Mouse (Mus musculus) 3134 (cell line): ENCODE data around the gene Wnt2.
A peak's percentile ranks its signal among the peaks of the same experiment; 100 is the strongest.

Source experiments
- DNase-seq: peaks from one replicate; pipeline ENCODE4 v3.0.0-alpha.2; 2011; ENCODE audit warnings: low spot score; ENCODE audit not compliant: insufficient read length; ENCODE audit errors: extremely low read depth

Wnt2 gene

GRCm38 (mm10) chr6:18029746-18030656 is at the start of gene Wnt2:
TSS of gene Wnt2 (minus strand) at chr6:18030585.
- peak; percentile 4 for DNase-seq

- DNase-seq, result no peak
Observed at GRCm38 (mm10) chr6:18078615-18079014, 48.2 kb upstream of the Wnt2 start.

GRCm38 (mm10) chr6:18076986-18077385 is 46.6 kb upstream of the Wnt2 start:
- no peak for DNase-seq

GRCm38 (mm10) chr6:18076577-18076976 is 46.2 kb upstream of the Wnt2 start:
- no peak for DNase-seq

GRCm38 (mm10) chr6:18057899-18058298 is 27.5 kb upstream of the Wnt2 start:
- no peak for DNase-seq

- DNase-seq, result no peak
Observed at GRCm38 (mm10) chr6:18051702-18052101, 21.3 kb upstream of the Wnt2 start.

GRCm38 (mm10) chr6:18044299-18044698 is 13.9 kb upstream of the Wnt2 start:
- no peak for DNase-seq

- no peak for DNase-seq
Observed at GRCm38 (mm10) chr6:18043172-18043571, 12.8 kb upstream of the Wnt2 start.

GRCm38 (mm10) chr6:18032271-18032670 is 1.9 kb upstream of the Wnt2 start:
- no peak for DNase-seq

GRCm38 (mm10) chr6:18031509-18032010 is 1.2 kb upstream of the Wnt2 start:
- DNase-seq, result peak; percentile 9

- peak; percentile 9 for DNase-seq
Observed at GRCm38 (mm10) chr6:18030868-18031508, 603 bp upstream of the Wnt2 start.

- no peak for DNase-seq
Observed at GRCm38 (mm10) chr6:18024133-18024794, 6.1 kb downstream of the Wnt2 start.

GRCm38 (mm10) chr6:18013346-18013745 is 17.0 kb downstream of the Wnt2 start:
- no peak for DNase-seq

GRCm38 (mm10) chr6:18007356-18007755 is 23.0 kb downstream of the Wnt2 start:
- DNase-seq, result no peak

- no peak for DNase-seq
Observed at GRCm38 (mm10) chr6:18002065-18002464, 28.3 kb downstream of the Wnt2 start.

- no peak for DNase-seq
Observed at GRCm38 (mm10) chr6:17998497-17998896, 31.9 kb downstream of the Wnt2 start.

GRCm38 (mm10) chr6:17994956-17995790 is 35.2 kb downstream of the Wnt2 start:
- DNase-seq, result no peak

- DNase-seq, result no peak
Observed at GRCm38 (mm10) chr6:17991625-17992024, 38.8 kb downstream of the Wnt2 start.

GRCm38 (mm10) chr6:17990173-17991028 is 40.0 kb downstream of the Wnt2 start:
- no peak for DNase-seq
